Mouse (Mus musculus): ENCODE results near the gene Sema4d. TPM values are rescaled to one million over a fixed set of nuclear protein-coding genes. Genes with fewer than 3 reads are reported as not detected.

Gene Sema4d
- total and polyA plus RNA-seq, 3 experiments: 12.8 to 67.1 (median 16.7) TPM

DNA sequence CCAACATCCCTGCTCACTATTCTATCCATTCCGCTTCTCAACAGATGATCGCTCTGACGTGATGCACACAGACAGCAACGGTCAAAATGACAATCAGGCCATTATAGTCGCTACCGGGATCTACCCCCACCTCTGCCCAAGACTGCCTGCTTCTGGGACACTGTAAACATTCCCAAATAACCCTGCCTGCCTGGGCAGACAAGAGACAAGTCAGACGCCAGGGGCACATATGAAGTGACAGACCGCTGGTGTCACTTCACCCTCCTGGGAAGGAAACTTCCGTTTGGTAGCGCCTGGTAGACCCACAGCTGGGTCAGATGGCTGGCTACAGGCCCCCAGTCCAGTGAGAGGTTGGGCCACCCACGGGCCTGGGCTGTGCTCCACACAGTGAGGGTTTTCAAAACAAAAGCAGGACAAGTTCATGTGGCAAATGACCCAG lies 1.4 kb downstream of the Sema4d start:
- Histone ChIP-seq H3K4me3 (replicated peaks in 1 of 3; ENCODE audit: low read depth in 2 of 3, low read length in 2 of 3, poor library complexity in 1 of 3) (peak overlapping the region; percentile 92 to 95 (median 93)), H3K36me3 (replicated peaks in 1 of 2; ENCODE audit: control insufficient read depth in 1 of 2, insufficient read depth in 1 of 2, low read length in 1 of 2) (peaks cover 0 to 36% of the 10 kb centered on the region in 2 experiments), H3K4me1 (ENCODE audit: control insufficient read depth in 1 of 2, insufficient read depth in 2 of 2) (peaks cover 17 to 60% of the 10 kb centered on the region in 2 experiments), H3K27me3 (replicated peaks) (no peaks in the 10 kb centered on the region), H3K4me2 (ENCODE audit: insufficient read depth, low read depth, poor library complexity, severe bottlenecking) (peak overlapping the region; percentile 65), H3K9ac (ENCODE audit: insufficient read depth, low read depth) (peak overlapping the region; percentile 86), H3K9me3 (replicated peaks; ENCODE audit: low read length) (no peaks in the 10 kb centered on the region), H3K27ac (ENCODE audit: insufficient read depth, low read depth) (no peak overlapping the region), H3K79me2 (replicated peaks; ENCODE audit: control insufficient read depth, extremely low read depth, insufficient read depth, poor library complexity, severe bottlenecking) (peaks cover 40% of the 10 kb centered on the region)
- no peak for DNase-seq (ENCODE audit: extremely low read depth)
- 0 out of 2 replicates have a peak, but pooled peaks have one; percentile 45 for TF ChIP-seq SIN3A (IDR thresholded peaks at IDR 0.05; ENCODE audit: low read length)
- no peak for TF ChIP-seq MAZ (IDR thresholded peaks at IDR 0.05; ENCODE audit: low read depth, low read length)
- in situ Hi-C loops (cut with MboI; ENCODE audit: low pct_ligation_motif_present, low pct_unique_long_range_greater_than_20kb, low sequenced_read_pairs): no loop called here
- dilution Hi-C loops (cut with MboI; ENCODE audit: extremely low pct_ligation_motif_present, extremely low pct_unique_long_range_greater_than_20kb, low sequenced_read_pairs): no loop called here

DNA sequence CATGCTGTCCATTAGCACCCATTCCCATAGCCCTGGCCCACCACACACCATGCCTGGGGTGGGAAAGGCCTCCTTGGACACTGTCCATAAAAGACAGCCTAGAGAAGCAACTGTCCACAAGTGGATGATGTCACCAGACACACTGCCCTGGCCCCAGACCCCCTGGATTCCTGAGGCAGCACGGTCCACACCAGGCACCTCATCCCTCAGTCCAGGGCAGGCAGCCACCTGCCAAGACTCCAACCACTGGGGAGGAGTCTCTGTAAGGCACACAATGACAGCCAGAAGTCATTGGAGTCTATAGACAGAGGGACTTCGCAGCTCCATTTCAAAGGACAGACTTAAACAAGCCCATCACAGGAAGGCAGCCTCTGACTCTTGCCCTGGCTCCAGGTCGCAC lies 1.9 kb downstream of the Sema4d start:
- H3K27ac ChIP-seq (ENCODE audit: insufficient read depth, low read depth): no peak overlapping the region
- no peak overlapping the region; the same call in 1 of the 2 replicates for H3K9ac ChIP-seq (ENCODE audit: insufficient read depth, low read depth)
- H3K79me2 ChIP-seq (replicated peaks; ENCODE audit: control insufficient read depth, extremely low read depth, insufficient read depth, poor library complexity, severe bottlenecking): peaks cover 40% of the 10 kb centered on the region
- H3K4me3 ChIP-seq (replicated peaks in 1 of 3; ENCODE audit: low read depth in 2 of 3, low read length in 2 of 3, poor library complexity in 1 of 3): peak overlapping the region; percentile 92 to 95 (median 93)
- in situ Hi-C loops (cut with MboI; ENCODE audit: low pct_ligation_motif_present, low pct_unique_long_range_greater_than_20kb, low sequenced_read_pairs): no loop called here
- peaks cover 0 to 41% of the 10 kb centered on the region in 2 experiments for H3K36me3 ChIP-seq (replicated peaks in 1 of 2; ENCODE audit: control insufficient read depth in 1 of 2, insufficient read depth in 1 of 2, low read length in 1 of 2)
- H3K4me2 ChIP-seq (ENCODE audit: insufficient read depth, low read depth, poor library complexity, severe bottlenecking): peak overlapping the region; percentile 65
- TF ChIP-seq NRF1 (IDR thresholded peaks at IDR 0.05; ENCODE audit: low read depth, low read length): no peak
- no peaks in the 10 kb centered on the region for H3K9me3 ChIP-seq (replicated peaks; ENCODE audit: low read length)
- dilution Hi-C loops (cut with MboI; ENCODE audit: extremely low pct_ligation_motif_present, extremely low pct_unique_long_range_greater_than_20kb, low sequenced_read_pairs): no loop called here
- no peak for DNase-seq (ENCODE audit: extremely low read depth)
- peaks cover 14 to 56% of the 10 kb centered on the region in 2 experiments for H3K4me1 ChIP-seq (ENCODE audit: control insufficient read depth in 1 of 2, insufficient read depth in 2 of 2)
- no peaks in the 10 kb centered on the region for H3K27me3 ChIP-seq (replicated peaks)

DNA sequence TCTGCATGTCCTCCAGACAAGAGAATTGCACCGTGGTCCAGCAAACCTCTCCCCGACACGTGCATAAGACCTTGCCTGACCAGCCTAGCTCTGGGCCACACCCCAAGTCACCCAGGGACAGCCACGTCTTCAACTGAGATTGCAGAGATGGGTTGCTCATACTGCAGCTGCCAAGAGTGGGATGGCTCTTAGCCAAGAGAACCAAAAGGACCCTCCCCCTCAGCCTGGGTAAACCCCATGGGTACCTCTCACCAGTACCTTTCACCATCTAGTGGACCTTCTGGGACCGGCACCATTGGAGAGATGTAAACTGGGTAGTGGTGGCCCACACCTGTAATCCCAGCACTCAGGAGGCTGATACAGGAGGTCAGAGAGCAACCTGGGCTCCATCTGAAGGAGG lies 2.8 kb downstream of the Sema4d start:
- Histone ChIP-seq H3K36me3 (replicated peaks in 1 of 2; ENCODE audit: control insufficient read depth in 1 of 2, insufficient read depth in 1 of 2, low read length in 1 of 2) (peaks cover 0 to 48% of the 10 kb centered on the region in 2 experiments), H3K4me3 (replicated peaks in 1 of 3; ENCODE audit: low read depth in 2 of 3, low read length in 2 of 3, poor library complexity in 1 of 3) (no peak overlapping the region), H3K9ac (ENCODE audit: insufficient read depth, low read depth) (no peak overlapping the region), H3K27me3 (replicated peaks) (no peaks in the 10 kb centered on the region), H3K4me1 (ENCODE audit: control insufficient read depth in 1 of 2, insufficient read depth in 2 of 2) (peaks cover 14 to 51% of the 10 kb centered on the region in 2 experiments), H3K27ac (ENCODE audit: insufficient read depth, low read depth) (no peak overlapping the region), H3K4me2 (ENCODE audit: insufficient read depth, low read depth, poor library complexity, severe bottlenecking) (no peak overlapping the region), H3K79me2 (replicated peaks; ENCODE audit: control insufficient read depth, extremely low read depth, insufficient read depth, poor library complexity, severe bottlenecking) (peaks cover 42% of the 10 kb centered on the region), H3K9me3 (replicated peaks; ENCODE audit: low read length) (no peaks in the 10 kb centered on the region)
- in situ Hi-C loops (cut with MboI; ENCODE audit: low pct_ligation_motif_present, low pct_unique_long_range_greater_than_20kb, low sequenced_read_pairs) (no loop called here), dilution Hi-C loops (cut with MboI; ENCODE audit: extremely low pct_ligation_motif_present, extremely low pct_unique_long_range_greater_than_20kb, low sequenced_read_pairs) (no loop called here)
- TF ChIP-seq RAD21 (IDR thresholded peaks at IDR 0.05; ENCODE audit: low read depth, low read length): peak; percentile 21
- peak; percentile 34; the same call in 1 of the 2 replicates for TF ChIP-seq BHLHE40 (IDR thresholded peaks at IDR 0.05; ENCODE audit: low read depth, low read length)
- TF ChIP-seq CHD1 (IDR thresholded peaks at IDR 0.05; ENCODE audit: low read depth, low read length): no peak
- TF ChIP-seq GABPA (IDR thresholded peaks at IDR 0.05; ENCODE audit: insufficient replicate concordance, low read depth, low read length): no peak
- no peak for TF ChIP-seq MAZ (IDR thresholded peaks at IDR 0.05; ENCODE audit: low read depth, low read length)
- TF ChIP-seq MXI1 (IDR thresholded peaks at IDR 0.05; ENCODE audit: low read depth, low read length): no peak
- no peak for TF ChIP-seq MAX (IDR thresholded peaks at IDR 0.05; ENCODE audit: low read length)
- TF ChIP-seq MYC (IDR thresholded peaks at IDR 0.05; ENCODE audit: low read depth, low read length): no peak
- no peak for TF ChIP-seq ELF1 (IDR thresholded peaks at IDR 0.05; ENCODE audit: low read depth, low read length)
- TF ChIP-seq TBP (conservative IDR thresholded peaks at IDR 0.05; ENCODE audit: low read depth, low read length): no peak
- 0 out of 4 replicates have a peak, but pooled peaks of 1 of the 2 experiments have one; percentile 27 for TF ChIP-seq CTCF (conservative IDR thresholded peaks at IDR 0.05 in 1 of 2, IDR thresholded peaks at IDR 0.05 in 1 of 2; ENCODE audit: low read depth in 2 of 2, low read length in 2 of 2)
- no peak for TF ChIP-seq NELFE (IDR thresholded peaks at IDR 0.05; ENCODE audit: low read depth, low read length)
- no peak for TF ChIP-seq POLR2AphosphoS2 (IDR thresholded peaks at IDR 0.05; ENCODE audit: low read depth, low read length)
- TF ChIP-seq USF2 (conservative IDR thresholded peaks at IDR 0.05; ENCODE audit: low read depth, low read length): no peak
- TF ChIP-seq EP300 (IDR thresholded peaks at IDR 0.05; ENCODE audit: low read length): no peak
- TF ChIP-seq CHD2 (IDR thresholded peaks at IDR 0.05; ENCODE audit: low read length): no peak
- TF ChIP-seq ZKSCAN1 (IDR thresholded peaks at IDR 0.05; ENCODE audit: borderline replicate concordance, low read depth, low read length): no peak
- DNase-seq (ENCODE audit: extremely low read depth): peak; percentile 19

Data from CH12.LX (cell line).